Mouse (Mus musculus) G1E (cell line): Measurements from ENCODE around the gene Mcu.

Source experiments
- CTCF ChIP-seq: IDR thresholded peaks from 2 replicates; pipeline ENCODE4 v1.5.1; 2012; ENCODE audit warnings: low read depth, low read length, inconsistent platforms, mixed read lengths
- GATA1 ChIP-seq: IDR thresholded peaks from 2 replicates; pipeline ENCODE4 v1.6.1; 2012; ENCODE audit warnings: borderline replicate concordance, low read length, inconsistent platforms, mixed read lengths
- POLR2AphosphoS5 ChIP-seq: IDR thresholded peaks from 2 replicates; pipeline ENCODE4 v1.6.1; 2012; ENCODE audit warnings: low read depth, low read length, inconsistent platforms; ENCODE audit not compliant: insufficient replicate concordance
- TAL1 ChIP-seq: conservative IDR thresholded peaks from 2 replicates; pipeline ENCODE4 v1.6.1; 2012; ENCODE audit warnings: low read depth, low read length, inconsistent platforms, mixed read lengths

DNA sequence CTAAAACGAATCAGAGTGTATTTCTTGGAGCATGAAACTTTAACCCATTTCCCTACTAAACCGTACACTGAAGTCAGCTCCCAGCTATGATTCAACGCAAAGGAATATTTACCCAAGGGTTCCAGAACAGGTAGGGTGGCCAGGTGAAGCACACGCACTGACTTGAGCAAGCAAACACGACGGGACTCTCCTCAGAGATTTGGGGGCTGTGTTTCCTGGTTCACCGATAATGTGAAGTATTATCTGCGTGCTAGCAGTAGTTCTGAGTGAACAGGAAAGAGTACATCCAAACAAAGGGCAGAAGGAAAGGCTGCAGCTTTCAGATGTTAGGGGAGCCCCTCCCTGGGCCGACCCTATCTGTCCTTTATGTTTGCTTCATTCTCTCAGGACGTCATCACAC is 4.9 kb upstream of the Mcu start:
- TF ChIP-seq CTCF: no peak
- no peak for TF ChIP-seq POLR2AphosphoS5
- no peak for TF ChIP-seq GATA1
- no peak for TF ChIP-seq TAL1
